Mouse (Mus musculus) ES-Bruce4 (cell line): ENCODE measurements around the gene Cdc20.

ENCODE experiments used
- CTCF ChIP-seq: IDR thresholded peaks from one replicate; pipeline ENCODE4 v1.8.1; 2011; ENCODE audit warnings: low read depth, low read length
- EP300 ChIP-seq: IDR thresholded peaks from 2 replicates; pipeline ENCODE4 v1.6.1; 2011; ENCODE audit warnings: low read depth, low read length; ENCODE audit not compliant: insufficient read depth

DNA sequence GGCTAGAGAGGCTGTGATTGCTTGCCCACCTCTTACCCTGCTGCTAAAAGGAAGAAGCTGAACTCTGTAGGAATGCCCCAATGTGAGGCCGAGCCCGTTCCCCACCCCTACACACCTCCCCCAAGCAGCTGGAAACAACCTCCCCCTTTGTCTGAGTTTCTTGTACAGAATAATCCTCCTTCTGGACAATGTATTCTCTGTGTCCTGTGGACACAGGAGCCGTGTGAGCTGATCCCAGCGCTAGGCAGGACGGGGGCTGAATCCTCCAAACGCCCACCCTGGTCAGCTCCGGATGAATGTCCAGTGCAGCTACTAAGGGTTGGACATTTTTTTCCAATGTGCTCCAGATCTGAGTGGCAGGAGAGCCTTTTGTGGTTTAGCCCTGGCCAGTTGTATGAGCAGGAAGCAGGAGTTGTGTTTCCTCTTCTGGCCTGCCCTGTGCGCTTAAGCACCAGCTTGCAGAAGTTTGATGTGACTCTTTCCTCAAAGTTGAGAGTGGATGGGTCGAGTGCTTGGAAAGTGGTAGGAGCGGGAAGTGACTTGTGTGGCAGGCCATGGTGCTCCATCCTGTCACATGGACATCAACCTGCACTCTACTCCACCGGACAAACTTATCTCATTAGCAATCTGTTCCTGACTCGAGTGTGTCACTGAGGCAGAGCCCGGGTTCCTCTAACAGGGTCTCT lies 19.9 kb downstream of the Cdc20 start:
- TF ChIP-seq EP300 (no peak), CTCF (no peak)
